Mouse (Mus musculus): ENCODE results near the gene Nbea. TPM values are rescaled to one million over a fixed set of nuclear protein-coding genes. Genes with fewer than 3 reads are reported as not detected.

The Nbea gene
- polyA plus RNA-seq, 1 experiment = 3.6 TPM

GRCm38 (mm10) chr3:55774203-55774602 is 409.3 kb downstream of the Nbea start:
- Histone ChIP-seq H3K79me2 (ENCODE audit: control insufficient read depth, insufficient read depth) (no peaks in the 10 kb centered on the region), H3ac (ENCODE audit: control insufficient read depth, insufficient read length) (no peak overlapping the region), H3K4me2 (ENCODE audit: low read depth) (no peak overlapping the region), H3K36me3 (ENCODE audit: control insufficient read depth, insufficient read depth) (no peaks in the 10 kb centered on the region), H3K4me3 (no peak overlapping the region), H3K27me3 (ENCODE audit: control insufficient read depth, insufficient read depth, insufficient read length) (no peaks in the 10 kb centered on the region)
- no peak for TF ChIP-seq TCF12 (IDR thresholded peaks at IDR 0.05; ENCODE audit: insufficient read depth, poor library complexity, severe bottlenecking)
- TF ChIP-seq REST (IDR thresholded peaks at IDR 0.05; ENCODE audit: insufficient read depth, insufficient read length) = no peak
- TF ChIP-seq CEBPB (IDR thresholded peaks at IDR 0.05; ENCODE audit: insufficient read depth, poor library complexity, severe bottlenecking) = no peak
- TF ChIP-seq MAX (IDR thresholded peaks at IDR 0.05; ENCODE audit: low read depth) = no peak
- no peak for TF ChIP-seq MYOD1 (IDR thresholded peaks at IDR 0.05; ENCODE audit: control insufficient read depth in 1 of 3, insufficient read length in 2 of 3, low read depth in 2 of 3)
- TF ChIP-seq SRF (IDR thresholded peaks at IDR 0.05; ENCODE audit: control insufficient read depth, insufficient read length, low read depth) = no peak
- no peak for TF ChIP-seq E2F4 (IDR thresholded peaks at IDR 0.05; ENCODE audit: insufficient read depth)
- TF ChIP-seq TCF3 (IDR thresholded peaks at IDR 0.05; ENCODE audit: insufficient read length, low read depth) = no peak
- no peak for TF ChIP-seq USF1 (IDR thresholded peaks at IDR 0.05; ENCODE audit: low read depth)

- Histone ChIP-seq H3ac (ENCODE audit: control insufficient read depth, insufficient read length) (no peak overlapping the region), H3K36me3 (ENCODE audit: control insufficient read depth, insufficient read depth) (no peaks in the 10 kb centered on the region), H3K79me2 (ENCODE audit: control insufficient read depth, insufficient read depth) (no peaks in the 10 kb centered on the region), H3K4me3 (no peak overlapping the region), H3K4me2 (ENCODE audit: low read depth) (no peak overlapping the region), H3K27me3 (ENCODE audit: control insufficient read depth, insufficient read depth, insufficient read length) (no peaks in the 10 kb centered on the region)
- TF ChIP-seq USF1 (IDR thresholded peaks at IDR 0.05; ENCODE audit: low read depth) = no peak
- no peak for TF ChIP-seq REST (IDR thresholded peaks at IDR 0.05; ENCODE audit: insufficient read depth, insufficient read length)
- TF ChIP-seq POLR2AphosphoS2 (IDR thresholded peaks at IDR 0.05; ENCODE audit: insufficient read length, low read depth) = no peak
- no peak for TF ChIP-seq MYOD1 (IDR thresholded peaks at IDR 0.05; ENCODE audit: control insufficient read depth in 1 of 3, insufficient read length in 2 of 3, low read depth in 2 of 3)
- TF ChIP-seq MYOG (IDR thresholded peaks at IDR 0.05; ENCODE audit: control insufficient read depth in 1 of 3, insufficient read depth in 1 of 3, insufficient read length in 2 of 3, low read depth in 2 of 3) = no peak
- no peak for TF ChIP-seq TCF3 (IDR thresholded peaks at IDR 0.05; ENCODE audit: insufficient read length, low read depth)
- no peak for TF ChIP-seq E2F4 (IDR thresholded peaks at IDR 0.05; ENCODE audit: insufficient read depth)
- TF ChIP-seq POLR2A (IDR thresholded peaks at IDR 0.05; ENCODE audit: insufficient read length, low read depth) = no peak
- no peak for TF ChIP-seq TCF12 (IDR thresholded peaks at IDR 0.05; ENCODE audit: insufficient read depth, poor library complexity, severe bottlenecking)
- TF ChIP-seq SRF (IDR thresholded peaks at IDR 0.05; ENCODE audit: control insufficient read depth, insufficient read length, low read depth) = no peak
- no peak for TF ChIP-seq CEBPB (IDR thresholded peaks at IDR 0.05; ENCODE audit: insufficient read depth, poor library complexity, severe bottlenecking)
- no peak for TF ChIP-seq MAX (IDR thresholded peaks at IDR 0.05; ENCODE audit: low read depth)
Measured at GRCm38 (mm10) chr3:55769308-55769707, 414.2 kb downstream of the Nbea start.

GRCm38 (mm10) chr3:55768654-55769053 is 414.8 kb downstream of the Nbea start:
- H3K4me3 ChIP-seq = no peak overlapping the region
- H3K27me3 ChIP-seq (ENCODE audit: control insufficient read depth, insufficient read depth, insufficient read length) = no peaks in the 10 kb centered on the region
- H3K36me3 ChIP-seq (ENCODE audit: control insufficient read depth, insufficient read depth) = no peaks in the 10 kb centered on the region
- H3K4me2 ChIP-seq (ENCODE audit: low read depth) = no peak overlapping the region
- H3ac ChIP-seq (ENCODE audit: control insufficient read depth, insufficient read length) = no peak overlapping the region
- TF ChIP-seq MYOG (IDR thresholded peaks at IDR 0.05; ENCODE audit: control insufficient read depth in 1 of 3, insufficient read depth in 1 of 3, insufficient read length in 2 of 3, low read depth in 2 of 3) = no peak
- H3K79me2 ChIP-seq (ENCODE audit: control insufficient read depth, insufficient read depth) = no peaks in the 10 kb centered on the region

GRCm38 (mm10) chr3:55763591-55763990 is 419.9 kb downstream of the Nbea start:
- H3K36me3 ChIP-seq (ENCODE audit: control insufficient read depth, insufficient read depth) = no peaks in the 10 kb centered on the region
- H3K4me2 ChIP-seq (ENCODE audit: low read depth) = no peak overlapping the region
- H3K4me3 ChIP-seq = no peak overlapping the region
- TF ChIP-seq TCF12 (IDR thresholded peaks at IDR 0.05; ENCODE audit: insufficient read depth, poor library complexity, severe bottlenecking) = no peak
- no peak for TF ChIP-seq POLR2A (IDR thresholded peaks at IDR 0.05; ENCODE audit: insufficient read length, low read depth)
- TF ChIP-seq TCF3 (IDR thresholded peaks at IDR 0.05; ENCODE audit: insufficient read length, low read depth) = no peak
- no peak for TF ChIP-seq USF1 (IDR thresholded peaks at IDR 0.05; ENCODE audit: low read depth)
- no peak for TF ChIP-seq MAX (IDR thresholded peaks at IDR 0.05; ENCODE audit: low read depth)
- TF ChIP-seq E2F4 (IDR thresholded peaks at IDR 0.05; ENCODE audit: insufficient read depth) = no peak
- no peak for TF ChIP-seq MYOD1 (IDR thresholded peaks at IDR 0.05; ENCODE audit: control insufficient read depth in 1 of 3, insufficient read length in 2 of 3, low read depth in 2 of 3)
- TF ChIP-seq SRF (IDR thresholded peaks at IDR 0.05; ENCODE audit: control insufficient read depth, insufficient read length, low read depth) = no peak
- TF ChIP-seq CEBPB (IDR thresholded peaks at IDR 0.05; ENCODE audit: insufficient read depth, poor library complexity, severe bottlenecking) = no peak
- TF ChIP-seq POLR2AphosphoS2 (IDR thresholded peaks at IDR 0.05; ENCODE audit: insufficient read length, low read depth) = no peak
- TF ChIP-seq REST (IDR thresholded peaks at IDR 0.05; ENCODE audit: insufficient read depth, insufficient read length) = no peak
- TF ChIP-seq MYOG (IDR thresholded peaks at IDR 0.05; ENCODE audit: control insufficient read depth in 1 of 3, insufficient read depth in 1 of 3, insufficient read length in 2 of 3, low read depth in 2 of 3) = no peak
- no peaks in the 10 kb centered on the region for H3K79me2 ChIP-seq (ENCODE audit: control insufficient read depth, insufficient read depth)
- H3K27me3 ChIP-seq (ENCODE audit: control insufficient read depth, insufficient read depth, insufficient read length) = no peaks in the 10 kb centered on the region
- no peak overlapping the region for H3ac ChIP-seq (ENCODE audit: control insufficient read depth, insufficient read length)

GRCm38 (mm10) chr3:55758297-55758696 is 425.2 kb downstream of the Nbea start:
- H3ac ChIP-seq (ENCODE audit: control insufficient read depth, insufficient read length) = no peak overlapping the region
- H3K79me2 ChIP-seq (ENCODE audit: control insufficient read depth, insufficient read depth) = no peaks in the 10 kb centered on the region
- no peaks in the 10 kb centered on the region for H3K27me3 ChIP-seq (ENCODE audit: control insufficient read depth, insufficient read depth, insufficient read length)
- TF ChIP-seq E2F4 (IDR thresholded peaks at IDR 0.05; ENCODE audit: insufficient read depth) (no peak), MYOG (IDR thresholded peaks at IDR 0.05; ENCODE audit: control insufficient read depth in 1 of 3, insufficient read depth in 1 of 3, insufficient read length in 2 of 3, low read depth in 2 of 3) (no peak), REST (IDR thresholded peaks at IDR 0.05; ENCODE audit: insufficient read depth, insufficient read length) (no peak), CEBPB (IDR thresholded peaks at IDR 0.05; ENCODE audit: insufficient read depth, poor library complexity, severe bottlenecking) (no peak), TCF12 (IDR thresholded peaks at IDR 0.05; ENCODE audit: insufficient read depth, poor library complexity, severe bottlenecking) (no peak), USF1 (IDR thresholded peaks at IDR 0.05; ENCODE audit: low read depth) (no peak), MYOD1 (IDR thresholded peaks at IDR 0.05; ENCODE audit: control insufficient read depth in 1 of 3, insufficient read length in 2 of 3, low read depth in 2 of 3) (no peak), POLR2AphosphoS2 (IDR thresholded peaks at IDR 0.05; ENCODE audit: insufficient read length, low read depth) (no peak), SRF (IDR thresholded peaks at IDR 0.05; ENCODE audit: control insufficient read depth, insufficient read length, low read depth) (no peak), TCF3 (IDR thresholded peaks at IDR 0.05; ENCODE audit: insufficient read length, low read depth) (no peak), POLR2A (IDR thresholded peaks at IDR 0.05; ENCODE audit: insufficient read length, low read depth) (no peak), MAX (IDR thresholded peaks at IDR 0.05; ENCODE audit: low read depth) (no peak)
- no peak overlapping the region for H3K4me3 ChIP-seq
- no peak overlapping the region for H3K4me2 ChIP-seq (ENCODE audit: low read depth)
- H3K36me3 ChIP-seq (ENCODE audit: control insufficient read depth, insufficient read depth) = no peaks in the 10 kb centered on the region

All from myocyte (in vitro differentiated cells).